Comparison of ENCODE assay signal across 9 mouse cellular contexts in genomic region chr3:138744030-138744774, GRCm38 (mm10). TPM values are rescaled to one million over a fixed set of nuclear protein-coding genes. Genes with fewer than 3 reads are reported as not detected.
DNase-seq lines count a peak whose midpoint lies in the region; ATAC-seq and TF ChIP-seq lines count a peak whose summit lies in the region.
"Had no signal": no experiment of that assay in that cellular context is flagged by ENCODE, and none has a peak within 500 bp of the region (broad histone marks: within the 10 kb centered on the region; RNA-seq: fewer than 3 reads in every experiment).

No protein-coding gene starts in this region.

- H3K27me3 ChIP-seq in heart, postnatal 0 days (ENCODE audit: control insufficient read depth, insufficient read depth, low read length): 0 out of 2 replicates have a peak, but pooled peaks cover 7% of the 10 kb centered on the region
- H3K27me3 ChIP-seq in hindbrain, embryonic 11.5 days (ENCODE audit: control insufficient read depth, insufficient read depth, low read length): 0 out of 2 replicates have a peak, but pooled peaks cover 2% of the 10 kb centered on the region
- H3K27me3 ChIP-seq in midbrain, embryonic 13.5 days: peaks cover 8% of the 10 kb centered on the region; the same call in 1 of the 2 replicates
- H3K27me3 ChIP-seq: Patski had no signal

- 0 out of 2 replicates have a peak, but pooled peaks cover 6% of the 10 kb centered on the region for H3K4me1 ChIP-seq in heart, postnatal 0 days (ENCODE audit: control insufficient read depth, insufficient read depth)
- no peaks in the 10 kb centered on the region for H3K4me1 ChIP-seq in hindbrain, embryonic 11.5 days (replicated peaks; ENCODE audit: control insufficient read depth, insufficient read depth, low read length)
- H3K4me1 ChIP-seq in midbrain, embryonic 13.5 days (replicated peaks): peaks cover 42% of the 10 kb centered on the region

- H3K9me3 ChIP-seq in heart, postnatal 0 days (replicated peaks; ENCODE audit: control insufficient read depth, low read length): no peaks in the 10 kb centered on the region
- H3K9me3 ChIP-seq in hindbrain, embryonic 11.5 days (ENCODE audit: control insufficient read depth, low read length): no peaks in the 10 kb centered on the region
- no peaks in the 10 kb centered on the region for H3K9me3 ChIP-seq in midbrain, embryonic 13.5 days

- H3K36me3 ChIP-seq in heart, postnatal 0 days (replicated peaks; ENCODE audit: control insufficient read depth, insufficient read depth, low read length): no peaks in the 10 kb centered on the region
- no peaks in the 10 kb centered on the region for H3K36me3 ChIP-seq in hindbrain, embryonic 11.5 days (ENCODE audit: control insufficient read depth, insufficient read depth, low read length)
- no peaks in the 10 kb centered on the region for H3K36me3 ChIP-seq in midbrain, embryonic 13.5 days

- WGBS in heart, postnatal 0 days: 63% methylated on average over 8 of the region's 8 CpGs
- 31% methylated on average over 8 of the region's 8 CpGs for WGBS in hindbrain, embryonic 11.5 days
- WGBS in midbrain, embryonic 13.5 days: 25% methylated on average over 8 of the region's 8 CpGs

- DNase-seq in heart, postnatal 0 days (ENCODE audit: low spot score): no peak
- DNase-seq in heart, postnatal 25 days (ENCODE audit: low spot score): no peak
- peak; percentile 42 for DNase-seq in brain, adult 2 months (ENCODE audit: low read depth, low spot score)
- no peak for DNase-seq in hindbrain, embryonic 11.5 days (ENCODE audit: low spot score)
- DNase-seq in right cerebral cortex, postnatal 4 days: no peak
- DNase-seq in spleen, postnatal 14 days (ENCODE audit: low spot score in 2 of 2): no peak
- no peak for DNase-seq in frontal cortex, postnatal 25 days (ENCODE audit: low spot score in 2 of 2)

- intact Hi-C loops in heart, postnatal 25 days (cut with DNase I): loop anchor here (5.0 kb wide), 2 partner anchors 58 to 163 kb away; no protein-coding TSS in a partner anchor

- H3K9ac ChIP-seq in heart, postnatal 0 days (replicated peaks; ENCODE audit: low read depth, low read length): no peak overlapping the region
- H3K9ac ChIP-seq in hindbrain, embryonic 11.5 days (ENCODE audit: low read depth, low read length): peak overlapping the region; percentile 95
- H3K9ac ChIP-seq in midbrain, embryonic 13.5 days (replicated peaks): peak overlapping the region; percentile 95

- no peak for ATAC-seq in heart, postnatal 0 days (ENCODE audit: insufficient read depth, low read depth)
- no peak for ATAC-seq in hindbrain, embryonic 11.5 days (ENCODE audit: low FRiP score)
- ATAC-seq in midbrain, embryonic 13.5 days: no peak

- no peak for TF ChIP-seq CTCF in heart, postnatal 0 days (IDR thresholded peaks at IDR 0.05; ENCODE audit: low read depth)

- peak overlapping the region; percentile 99; the same call in 1 of the 2 replicates for H3K4me2 ChIP-seq in heart, postnatal 0 days (ENCODE audit: low read depth, low read length)
- peak overlapping the region; percentile 86 for H3K4me2 ChIP-seq in hindbrain, embryonic 11.5 days (replicated peaks; ENCODE audit: low read depth, low read length)
- peak overlapping the region; percentile 78 for H3K4me2 ChIP-seq in midbrain, embryonic 13.5 days (replicated peaks)

- H3K4me3 ChIP-seq in heart, postnatal 0 days (ENCODE audit: low read depth, low read length): no peak overlapping the region
- peak overlapping the region; percentile 84 for H3K4me3 ChIP-seq in hindbrain, embryonic 11.5 days (ENCODE audit: low read depth, low read length)
- H3K4me3 ChIP-seq in midbrain, embryonic 13.5 days (replicated peaks): peak overlapping the region; percentile 89

- no peak overlapping the region for H3K27ac ChIP-seq in heart, postnatal 0 days (ENCODE audit: low read depth)
- peak overlapping the region; percentile 87 for H3K27ac ChIP-seq in hindbrain, embryonic 11.5 days (ENCODE audit: low read depth, low read length)
- H3K27ac ChIP-seq in midbrain, embryonic 13.5 days: peak overlapping the region; percentile 95

- no peak for TF ChIP-seq EP300 in heart, postnatal 0 days (IDR thresholded peaks at IDR 0.05; ENCODE audit: low read depth)

RNA-seq across cellular contexts. Expression of gene Tspan5, which starts 2.2 kb away (rescaled TPM):
- 25.4 and 27.6 TPM in 2 replicates for total RNA-seq in heart, postnatal 0 days (2014; rRNA removed; ENCODE audit: low replicate concordance)
- 7.7 and 9.7 TPM in 2 replicates for polyA plus RNA-seq in heart, postnatal 0 days (2015; fragmentation: Nextera tagmentation; extraction: Ambion mirVana)
- total RNA-seq in heart, postnatal 25 days (2021): 1 to 10 TPM; 7.2 to 8.6 TPM
- polyA plus RNA-seq in hindbrain, embryonic 11.5 days (2014; fragmentation: Nextera tagmentation; extraction: Ambion mirVana): 51.0 and 64.9 TPM in 2 replicates
- polyA plus RNA-seq in midbrain, embryonic 13.5 days (2015; fragmentation: Nextera tagmentation; extraction: Ambion mirVana): 75.5 and 79.1 TPM in 2 replicates
